In genomic region chr4:114459591-114459990, GRCm38 (mm10) we compare ENCODE assay signal across 8 mouse cellular contexts. TPM values are rescaled to one million over a fixed set of nuclear protein-coding genes. Genes with fewer than 3 reads are reported as not detected.
A peak's percentile ranks its signal among the peaks of the same experiment; 100 is the strongest.
DNase-seq lines count a peak whose midpoint lies in the region; ATAC-seq lines count a peak whose summit lies in the region.

No protein-coding gene starts in this region.

- 7% methylated on average over 5 of the region's 5 CpGs for WGBS in forebrain, embryonic 14.5 days
- WGBS in forebrain, embryonic 16.5 days = 9% methylated on average over 5 of the region's 5 CpGs
- 26% methylated on average over 5 of the region's 5 CpGs for WGBS in hindbrain, embryonic 13.5 days

- no peak overlapping the region for H3K9ac ChIP-seq in forebrain, embryonic 14.5 days (ENCODE audit: low read length)
- H3K9ac ChIP-seq in forebrain, embryonic 16.5 days (replicated peaks; ENCODE audit: low read depth, low read length) = no peak overlapping the region
- no peak overlapping the region for H3K9ac ChIP-seq in hindbrain, embryonic 13.5 days

- H3K27me3 ChIP-seq in forebrain, embryonic 14.5 days (replicated peaks; ENCODE audit: control insufficient read depth, insufficient read depth, low read length) = no peaks in the 10 kb centered on the region
- H3K27me3 ChIP-seq in forebrain, embryonic 16.5 days (replicated peaks; ENCODE audit: control insufficient read depth, insufficient read depth, low read length) = no peaks in the 10 kb centered on the region
- H3K27me3 ChIP-seq in hindbrain, embryonic 13.5 days = no peaks in the 10 kb centered on the region

- H3K36me3 ChIP-seq in forebrain, embryonic 14.5 days (ENCODE audit: control insufficient read depth, insufficient read depth, low read length) = no peaks in the 10 kb centered on the region
- H3K36me3 ChIP-seq in forebrain, embryonic 16.5 days (ENCODE audit: control insufficient read depth, insufficient read depth) = no peaks in the 10 kb centered on the region
- no peaks in the 10 kb centered on the region for H3K36me3 ChIP-seq in hindbrain, embryonic 13.5 days

- no peak overlapping the region for H3K4me3 ChIP-seq in forebrain, embryonic 14.5 days (ENCODE audit: low read depth, low read length)
- no peak overlapping the region for H3K4me3 ChIP-seq in forebrain, embryonic 16.5 days (replicated peaks; ENCODE audit: low read length)
- H3K4me3 ChIP-seq in hindbrain, embryonic 13.5 days = no peak overlapping the region

- H3K9me3 ChIP-seq in forebrain, embryonic 14.5 days (replicated peaks; ENCODE audit: control insufficient read depth, low read length) = no peaks in the 10 kb centered on the region
- no peaks in the 10 kb centered on the region for H3K9me3 ChIP-seq in forebrain, embryonic 16.5 days (ENCODE audit: control insufficient read depth, low read length)
- no peaks in the 10 kb centered on the region for H3K9me3 ChIP-seq in hindbrain, embryonic 13.5 days

- ATAC-seq in forebrain, embryonic 14.5 days = peak; percentile 32; the same call in 1 of the 2 replicates
- ATAC-seq in forebrain, embryonic 16.5 days = no peak
- ATAC-seq in hindbrain, embryonic 13.5 days (ENCODE audit: low FRiP score) = 0 out of 2 replicates have a peak, but pooled peaks have one; percentile 36
- ATAC-seq in granulocyte monocyte progenitor cell, adult 5-6 weeks (replicated peaks; ENCODE audit: poor library complexity, severe bottlenecking) = no peak

- H3K4me2 ChIP-seq in forebrain, embryonic 14.5 days (ENCODE audit: low read length) = no peak overlapping the region
- H3K4me2 ChIP-seq in forebrain, embryonic 16.5 days (ENCODE audit: low read length) = no peak overlapping the region
- no peak overlapping the region for H3K4me2 ChIP-seq in hindbrain, embryonic 13.5 days

- no peak overlapping the region for H3K27ac ChIP-seq in forebrain, embryonic 14.5 days (ENCODE audit: low read depth, low read length)
- H3K27ac ChIP-seq in forebrain, embryonic 16.5 days (ENCODE audit: low read length) = no peak overlapping the region
- no peak overlapping the region for H3K27ac ChIP-seq in hindbrain, embryonic 13.5 days

- H3K4me1 ChIP-seq in forebrain, embryonic 14.5 days (ENCODE audit: control insufficient read depth, insufficient read depth, low read length) = 0 out of 2 replicates have a peak, but pooled peaks cover 3% of the 10 kb centered on the region
- H3K4me1 ChIP-seq in forebrain, embryonic 16.5 days (replicated peaks; ENCODE audit: control insufficient read depth, insufficient read depth, low read length) = no peaks in the 10 kb centered on the region
- H3K4me1 ChIP-seq in hindbrain, embryonic 13.5 days (replicated peaks) = 0 out of 2 replicates have a peak, but pooled peaks cover 9% of the 10 kb centered on the region

- peak; percentile 28 for DNase-seq in forebrain, embryonic 14.5 days (ENCODE audit: low spot score)
- DNase-seq in R1 (ENCODE audit: low read depth, low spot score) (peak; percentile 27), MN1 (ENCODE audit: low spot score) (no peak)
- peak; percentile 19 to 25 for DNase-seq in cerebellum, postnatal 36 days
- DNase-seq in ovary, postnatal 10 days (ENCODE audit: low spot score) = no peak

RNA-seq across cellular contexts. Expression of gene Trabd2b, which starts 53.1 kb away (rescaled TPM):
- 0.37 and 0.41 TPM in 2 replicates for polyA plus RNA-seq in forebrain, embryonic 14.5 days (2014; fragmentation: Nextera tagmentation; extraction: Ambion mirVana)
- polyA plus RNA-seq in forebrain, embryonic 16.5 days (2015; fragmentation: Nextera tagmentation; extraction: Ambion mirVana) = 0.29 and 0.60 TPM in 2 replicates
- 0.78 and 1.0 TPM in 2 replicates for polyA plus RNA-seq in hindbrain, embryonic 13.5 days (2015; fragmentation: Nextera tagmentation; extraction: Ambion mirVana)
- total RNA-seq in granulocyte monocyte progenitor cell, adult 5-6 weeks (2014; fragmentation: Nextera tagmentation) = not detected in 2 replicates
- total RNA-seq in granulocyte monocyte progenitor cell, adult 5-6 weeks (2017) = not detected in 2 replicates

Comparison
In these comparisons a context has a peak if more than half of its experiments do, and no peak if none do; other contexts are left out.
1. ATAC-seq: peak in forebrain, embryonic 14.5 days (single experiment) and hindbrain, embryonic 13.5 days (single experiment); none in forebrain, embryonic 16.5 days (single experiment) and granulocyte monocyte progenitor cell, adult 5-6 weeks (single experiment).
2. DNase-seq: peak in forebrain, embryonic 14.5 days (single experiment), R1 (single experiment) and cerebellum, postnatal 36 days (2 of 2); none in ovary, postnatal 10 days (single experiment) and MN1 (single experiment).